Mouse (Mus musculus): ENCODE results near the gene Alk. TPM values are rescaled to one million over a fixed set of nuclear protein-coding genes. Genes with fewer than 3 reads are reported as not detected.

The Alk gene
- polyA plus RNA-seq, 1 experiment: not detected

DNA sequence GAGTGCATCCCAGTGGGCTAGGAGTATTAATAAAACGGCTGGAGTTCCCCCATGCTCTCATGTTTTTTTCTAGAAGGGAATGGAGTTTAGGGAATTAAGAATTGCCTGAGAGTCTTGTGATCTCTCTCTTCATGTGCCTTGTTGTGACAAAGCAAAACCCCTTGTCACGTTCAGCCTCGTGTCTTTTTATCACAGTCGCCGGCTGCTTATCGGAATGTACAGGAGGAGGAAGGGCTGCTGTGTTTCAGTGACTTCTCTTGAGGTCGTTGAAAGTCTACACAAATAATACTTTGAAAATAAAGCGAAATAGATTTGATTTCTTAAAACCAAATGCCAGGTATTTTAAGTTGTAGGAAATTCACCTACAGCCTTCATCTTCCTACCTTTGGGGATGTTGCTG, 740.4 kb downstream of the Alk start:
- no peak for TF ChIP-seq GATA1 (IDR thresholded peaks at IDR 0.05; ENCODE audit: low read length)

DNA sequence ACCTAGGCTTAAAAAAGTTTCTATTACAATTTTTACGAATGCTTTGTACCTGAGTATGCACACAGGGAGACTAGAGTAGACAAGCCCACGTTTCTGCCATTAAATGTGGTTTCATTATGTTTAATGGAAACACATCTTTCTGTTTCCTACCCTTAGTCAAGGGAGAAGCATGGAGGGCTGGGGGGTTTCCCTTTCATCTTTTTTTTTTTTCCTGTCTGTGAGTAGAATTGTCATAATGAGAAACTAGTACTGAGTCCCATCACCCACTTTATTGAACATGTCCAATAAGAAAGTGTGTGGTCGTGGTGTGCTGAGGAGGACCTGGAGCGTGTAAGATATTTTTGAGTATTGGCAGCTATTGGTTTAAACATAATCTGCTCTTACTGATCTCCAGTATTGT, 741.5 kb downstream of the Alk start:
- TF ChIP-seq GATA1 (IDR thresholded peaks at IDR 0.05; ENCODE audit: low read length): no peak

DNA sequence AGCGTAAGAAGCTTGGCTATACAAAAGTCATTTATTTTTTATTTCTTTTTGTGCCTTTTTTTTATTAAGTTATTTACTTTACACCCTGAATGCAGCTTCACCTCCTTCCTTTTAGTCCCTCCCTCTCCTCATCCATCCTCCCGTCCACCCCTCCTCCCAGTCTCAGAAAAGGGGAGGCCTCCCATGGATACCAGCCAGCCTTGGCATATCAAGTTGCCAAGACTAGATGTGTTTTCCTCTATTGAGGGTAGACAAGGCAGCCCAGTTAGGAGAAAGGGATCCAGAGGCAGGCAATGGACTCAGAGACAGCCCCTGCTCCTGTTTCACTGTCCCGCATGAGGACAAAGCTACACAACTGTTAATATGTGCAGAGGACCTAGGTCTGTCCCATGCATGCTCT, 742.2 kb downstream of the Alk start:
- no peak for TF ChIP-seq GATA1 (IDR thresholded peaks at IDR 0.05; ENCODE audit: low read length)

DNA sequence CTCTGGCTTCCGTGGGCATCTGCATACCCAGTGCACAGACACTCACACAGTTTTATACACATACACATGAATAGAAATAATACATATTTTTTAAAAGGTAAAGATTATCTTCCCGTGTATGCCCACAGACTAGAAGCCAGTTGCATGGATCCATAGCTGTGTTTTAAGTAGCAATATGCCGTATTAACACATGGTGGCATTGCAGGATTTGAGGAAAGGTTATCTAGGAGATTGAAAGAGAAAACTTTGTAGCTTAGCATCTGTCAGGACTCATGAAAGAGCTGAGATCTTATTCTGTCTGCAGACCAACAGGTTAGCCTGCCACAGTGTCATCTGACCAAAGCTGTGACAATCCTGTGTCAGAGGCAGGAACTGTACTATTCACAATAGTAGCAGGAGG, 772.5 kb downstream of the Alk start:
- no peak for TF ChIP-seq GATA1 (IDR thresholded peaks at IDR 0.05; ENCODE audit: low read length)

DNA sequence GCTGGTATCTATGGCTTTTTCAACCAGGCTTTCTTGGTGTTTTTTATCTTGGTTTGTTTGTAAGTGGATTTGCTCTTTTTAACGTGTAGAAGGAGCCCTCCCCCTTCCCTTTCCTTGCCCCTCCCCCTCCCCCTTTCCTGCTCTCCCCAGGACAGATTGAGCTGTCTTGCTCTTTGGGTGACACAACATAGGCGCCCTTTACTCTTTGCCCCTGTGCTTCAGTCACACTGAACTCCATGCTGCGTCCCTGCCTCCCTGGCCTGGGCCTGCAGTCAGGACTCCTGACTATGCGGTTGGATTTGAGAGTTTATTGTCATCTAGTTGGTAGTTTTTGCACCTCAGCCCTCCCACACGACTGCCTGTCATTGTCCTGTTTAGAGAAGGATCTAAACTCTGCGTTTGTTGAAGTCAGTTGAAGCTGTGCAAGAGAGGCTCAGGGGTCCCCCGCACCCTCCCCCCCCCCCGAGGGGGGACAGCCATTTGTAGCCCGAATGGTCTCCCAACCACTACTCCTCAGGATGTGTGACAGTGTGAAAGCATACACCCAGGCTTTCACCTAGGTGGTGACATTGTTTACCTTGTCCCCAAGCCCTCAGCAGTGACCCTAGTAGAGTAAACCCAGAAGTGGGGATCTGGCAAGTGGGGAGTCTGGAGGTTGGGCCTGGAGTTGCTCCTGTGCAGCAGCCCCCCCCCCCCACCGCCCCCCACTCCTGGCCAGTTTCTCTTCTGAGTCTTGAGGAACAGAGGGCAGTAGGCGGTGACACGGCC, 775.6 kb downstream of the Alk start:
- no peak for TF ChIP-seq GATA1 (IDR thresholded peaks at IDR 0.05; ENCODE audit: low read length)

DNA sequence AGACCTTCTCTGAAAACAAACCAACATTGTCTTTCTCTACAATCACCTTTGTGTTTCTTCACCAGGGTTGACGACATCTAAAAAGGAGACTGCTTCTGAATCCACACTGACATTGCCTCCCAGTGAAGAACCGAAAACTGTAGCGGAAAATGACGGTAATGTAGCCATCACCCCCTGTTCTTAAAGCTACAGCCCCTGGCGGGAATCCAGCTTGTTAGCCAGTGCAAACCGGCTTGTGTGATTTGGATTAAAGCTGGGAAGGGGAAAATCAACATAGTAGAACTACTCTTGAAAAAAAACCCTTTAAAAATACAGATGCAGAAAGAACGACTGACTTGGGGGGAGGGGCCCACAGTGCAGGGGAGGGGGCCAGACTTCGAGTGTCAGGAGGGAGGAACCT, 776.8 kb downstream of the Alk start:
- TF ChIP-seq GATA1 (IDR thresholded peaks at IDR 0.05; ENCODE audit: low read length): no peak

DNA sequence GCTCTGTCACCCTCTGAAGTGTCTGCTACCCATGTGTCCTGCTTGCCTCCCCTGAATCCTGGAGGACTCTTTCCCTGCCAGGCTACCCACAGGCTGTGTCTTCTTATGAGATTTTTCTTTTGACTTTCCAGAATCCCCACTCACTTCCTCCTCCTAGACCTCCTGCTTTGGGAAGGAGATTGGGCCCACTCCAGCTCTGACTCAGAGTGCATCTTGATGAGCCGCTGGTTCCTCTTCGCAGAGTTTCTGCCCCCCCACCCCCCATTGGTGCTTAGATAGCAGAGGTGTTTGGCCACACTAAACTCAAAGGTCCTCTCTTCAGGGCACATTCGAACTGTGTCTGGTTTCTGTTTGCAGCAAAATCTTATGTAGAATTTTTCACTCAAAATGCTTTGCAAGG, 777.8 kb downstream of the Alk start:
- TF ChIP-seq GATA1 (IDR thresholded peaks at IDR 0.05; ENCODE audit: low read length): no peak

DNA sequence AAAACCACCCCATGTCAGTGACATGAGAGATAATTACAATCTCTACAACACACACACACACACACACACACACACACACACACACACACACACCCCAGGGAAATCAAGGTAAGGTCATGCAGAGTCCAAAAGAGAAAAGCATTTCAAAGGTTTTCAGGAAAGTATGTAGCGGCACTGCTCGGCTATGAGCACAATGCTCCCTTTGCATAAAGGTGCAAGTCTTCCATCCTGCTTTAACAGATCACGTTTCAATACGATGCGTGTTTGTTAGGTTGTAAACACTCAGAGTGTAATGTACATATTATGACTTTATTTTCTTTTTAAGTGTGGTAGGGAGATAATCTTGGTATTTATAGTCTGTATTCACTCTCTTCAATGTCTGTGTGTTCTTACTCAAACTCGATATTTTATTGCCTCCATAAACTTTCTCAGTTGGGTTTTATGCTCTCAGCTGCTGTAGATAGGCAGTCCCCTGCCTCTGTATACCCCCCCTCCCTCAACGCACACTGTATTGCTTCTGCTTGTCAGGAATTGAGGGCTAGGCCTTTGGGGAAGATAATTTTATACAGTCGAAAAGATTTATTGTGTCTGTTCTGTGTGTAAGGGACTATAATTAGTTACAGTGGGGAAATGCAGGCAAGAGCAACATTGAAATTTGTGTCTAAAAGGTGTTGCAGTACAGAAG, 780.7 kb downstream of the Alk start:
- no peak for TF ChIP-seq GATA1 (IDR thresholded peaks at IDR 0.05; ENCODE audit: low read length)

Other genes with a start within 250 kb of the Alk start
- 5.0 and 7.3 TPM in 2 replicates for gene Ypel5, start 231.8 kb upstream of the Alk start, polyA plus RNA-seq (2012)

Measured in G1E-ER4 (cell line).